Comparison of ENCODE assay signal across 9 mouse cellular contexts in genomic region chr2:131134381-131134780, GRCm38 (mm10). TPM values are rescaled to one million over a fixed set of nuclear protein-coding genes. Genes with fewer than 3 reads are reported as not detected.
DNase-seq lines count a peak whose midpoint lies in the region; ATAC-seq lines count a peak whose summit lies in the region.
"Had no signal": no experiment of that assay in that cellular context is flagged by ENCODE, and none has a peak within 500 bp of the region (broad histone marks: within the 10 kb centered on the region; RNA-seq: fewer than 3 reads in every experiment).

No protein-coding gene starts in this region.

- H3K4me3 ChIP-seq in embryonic facial prominence, embryonic 10.5 days, result no peak overlapping the region
- H3K4me3 ChIP-seq in lung, embryonic 15.5 days, result no peak overlapping the region

- H3K9ac ChIP-seq in lung, embryonic 15.5 days, result no peak overlapping the region

- H3K27ac ChIP-seq in embryonic facial prominence, embryonic 10.5 days (replicated peaks), result peak overlapping the region; percentile 61
- peak overlapping the region; percentile 69 for H3K27ac ChIP-seq in lung, embryonic 15.5 days

- WGBS in embryonic facial prominence, embryonic 10.5 days, result 58% methylated on average over 1 of the region's 1 CpGs
- WGBS in lung, embryonic 15.5 days, result 61% methylated on average over 1 of the region's 1 CpGs

- peak; percentile 5 for DNase-seq in gastrocnemius, postnatal 10 days
- no peak for DNase-seq in gastrocnemius, adult 8-10 months (ENCODE audit: low spot score in 2 of 2)
- DNase-seq in embryonic facial prominence, embryonic 10.5 days (ENCODE audit: low spot score), result no peak
- DNase-seq in kidney, adult 9 months, result peak; percentile 66
- no peak for DNase-seq in cerebellum, adult 9-11 months
- DNase-seq in retina, embryonic 14.5 days (ENCODE audit: low spot score), result no peak
- no peak for DNase-seq in yolk sac, embryonic 10.5 days (ENCODE audit: low spot score)

- H3K4me2 ChIP-seq in lung, embryonic 15.5 days, result no peak overlapping the region

- H3K36me3 ChIP-seq in embryonic facial prominence, embryonic 10.5 days (replicated peaks), result peaks cover 60% of the 10 kb centered on the region
- H3K36me3 ChIP-seq in lung, embryonic 15.5 days, result 0 out of 2 replicates have a peak, but pooled peaks cover under 1% of the 10 kb centered on the region

- peak; percentile 52 for ATAC-seq in lung, embryonic 15.5 days (ENCODE audit: borderline replicate concordance, extremely low read depth, low FRiP score, low TSS enrichment)

- H3K4me1 ChIP-seq in embryonic facial prominence, embryonic 10.5 days, result peaks cover 36% of the 10 kb centered on the region
- H3K4me1 ChIP-seq in lung, embryonic 15.5 days, result 0 out of 2 replicates have a peak, but pooled peaks cover 17% of the 10 kb centered on the region

- H3K9me3 ChIP-seq in embryonic facial prominence, embryonic 10.5 days, result no peaks in the 10 kb centered on the region
- H3K9me3 ChIP-seq in lung, embryonic 15.5 days, result no peaks in the 10 kb centered on the region

- H3K27me3 ChIP-seq in embryonic facial prominence, embryonic 10.5 days (replicated peaks; ENCODE audit: low read depth, poor library complexity, severe bottlenecking), result no peaks in the 10 kb centered on the region
- H3K27me3 ChIP-seq in lung, embryonic 15.5 days, result no peaks in the 10 kb centered on the region

RNA-seq across cellular contexts. Expression of gene Gm11037, which starts 1.1 kb away (rescaled TPM):
- not detected for total RNA-seq in gastrocnemius, postnatal 10 days (2021)
- total RNA-seq in gastrocnemius, adult 8-10 months (2022), result not detected
- not detected in 2 replicates for polyA plus RNA-seq in embryonic facial prominence, embryonic 10.5 days (2016; fragmentation: Nextera tagmentation; extraction: Ambion mirVana)
- polyA plus RNA-seq in lung, embryonic 15.5 days (2015; fragmentation: Nextera tagmentation; extraction: Ambion mirVana), result not detected in 2 replicates
- total RNA-seq: CH12.LX had no signal

RNA-seq across cellular contexts. Expression of gene Hspa12b, which starts 7.3 kb away (rescaled TPM):
- 10 to 100 TPM; 18.3 to 25.0 TPM for total RNA-seq in gastrocnemius, postnatal 10 days (2021)
- 1 to 10 TPM; 6.8 to 9.2 (median 6.9) TPM for total RNA-seq in gastrocnemius, adult 8-10 months (2022)
- 9.7 and 14.1 TPM in 2 replicates for polyA plus RNA-seq in embryonic facial prominence, embryonic 10.5 days (2016; fragmentation: Nextera tagmentation; extraction: Ambion mirVana)
- polyA plus RNA-seq in lung, embryonic 15.5 days (2015; fragmentation: Nextera tagmentation; extraction: Ambion mirVana), result 15.0 and 16.5 TPM in 2 replicates

RNA-seq across cellular contexts. Expression of gene 1700037H04Rik, which starts 25.5 kb away (rescaled TPM):
- total RNA-seq in gastrocnemius, postnatal 10 days (2021), result 1 to 10 TPM; 7.2 to 9.3 TPM
- 1 to 10 TPM; 2.6 to 5.9 (median 4.4) TPM for total RNA-seq in gastrocnemius, adult 8-10 months (2022)
- polyA plus RNA-seq in embryonic facial prominence, embryonic 10.5 days (2016; fragmentation: Nextera tagmentation; extraction: Ambion mirVana), result 115 and 119 TPM in 2 replicates
- polyA plus RNA-seq in lung, embryonic 15.5 days (2015; fragmentation: Nextera tagmentation; extraction: Ambion mirVana), result 60.4 and 61.5 TPM in 2 replicates

RNA-seq across cellular contexts. Expression of gene Cenpb, which starts 45.5 kb away (rescaled TPM):
- 10 to 100 TPM; 58.4 to 59.5 TPM for total RNA-seq in gastrocnemius, postnatal 10 days (2021)
- 10 to 100 TPM; 77.4 to 89.0 (median 82.6) TPM for total RNA-seq in gastrocnemius, adult 8-10 months (2022)
- 7.4 and 7.6 TPM in 2 replicates for polyA plus RNA-seq in embryonic facial prominence, embryonic 10.5 days (2016; fragmentation: Nextera tagmentation; extraction: Ambion mirVana)
- 12.6 and 14.1 TPM in 2 replicates for polyA plus RNA-seq in lung, embryonic 15.5 days (2015; fragmentation: Nextera tagmentation; extraction: Ambion mirVana)

RNA-seq across cellular contexts. Expression of gene Siglec1, which starts 47.8 kb away (rescaled TPM):
- total RNA-seq in gastrocnemius, postnatal 10 days (2021), result 1 to 10 TPM; 1.2 to 1.4 TPM
- total RNA-seq in gastrocnemius, adult 8-10 months (2022), result under 1 TPM; 0.19 to 0.72 (median 0.47) TPM
- 0.06 and 0.16 TPM in 2 replicates for polyA plus RNA-seq in embryonic facial prominence, embryonic 10.5 days (2016; fragmentation: Nextera tagmentation; extraction: Ambion mirVana)
- 0.44 and 0.47 TPM in 2 replicates for polyA plus RNA-seq in lung, embryonic 15.5 days (2015; fragmentation: Nextera tagmentation; extraction: Ambion mirVana)
- total RNA-seq: CH12.LX had no signal

Comparison
In these comparisons a context has a peak if more than half of its experiments do, and no peak if none do; other contexts are left out.
1. DNase-seq: peak in gastrocnemius, postnatal 10 days (single experiment) and kidney, adult 9 months (single experiment); none in gastrocnemius, adult 8-10 months (0 of 2), embryonic facial prominence, embryonic 10.5 days (single experiment), cerebellum, adult 9-11 months (single experiment), retina, embryonic 14.5 days (single experiment) and yolk sac, embryonic 10.5 days (single experiment).